26 mouse cellular contexts compared by ENCODE assay signal in genomic region chr4:57801986-57802385, GRCm38 (mm10).
DNase-seq lines count a peak whose midpoint lies in the region; ATAC-seq and TF ChIP-seq lines count a peak whose summit lies in the region.
"Had no signal": no experiment of that assay in that cellular context is flagged by ENCODE, and none has a peak within 500 bp of the region (broad histone marks: within the 10 kb centered on the region; RNA-seq: fewer than 3 reads in every experiment).

No protein-coding gene starts in this region.

- ATAC-seq in heart, embryonic 15.5 days (replicated peaks; ENCODE audit: insufficient number of reproducible peaks, insufficient read depth, low FRiP score, low read depth) = no peak
- no peak for ATAC-seq in lung, embryonic 15.5 days (ENCODE audit: borderline replicate concordance, extremely low read depth, low FRiP score, low TSS enrichment)
- ATAC-seq: forebrain, embryonic 14.5 days; forebrain, postnatal 0 days; hindbrain, postnatal 0 days; inflammation-experienced regulatory T-cells, adult 6 months; intestine, embryonic 16.5 days; Patski had no signal

- DNase-seq in heart, adult 2 months = no peak
- no peak for DNase-seq in heart, adult 18-20 months
- no peak for DNase-seq in heart, postnatal 4 days
- no peak for DNase-seq in lung, postnatal 4 days
- DNase-seq: B cell, adult 2 months; cerebellum, adult 11 months; cerebellum, adult 2 months; cerebellum, adult 9-11 months; cerebellum, postnatal 25 days; forebrain, postnatal 0 days; gastrocnemius, adult 2 months; gastrocnemius, postnatal 14 days; heart, postnatal 36 days; kidney, adult 18-20 months had no signal

- peaks cover 4% of the 10 kb centered on the region for H3K79me2 ChIP-seq in heart, adult 2 months (replicated peaks; ENCODE audit: control insufficient read depth, insufficient read depth, low read length)

- no peak for TF ChIP-seq CTCF in heart, adult 2 months (IDR thresholded peaks at IDR 0.05)

- no peak for TF ChIP-seq EP300 in heart, adult 2 months (IDR thresholded peaks at IDR 0.05; ENCODE audit: insufficient read depth, low read depth, low read length)

- H3K27ac ChIP-seq in heart, adult 2 months = peak overlapping the region; percentile 27
- H3K27ac ChIP-seq in heart, embryonic 15.5 days = 0 out of 2 replicates have a peak overlapping the region, but pooled peaks have one; percentile 24
- 0 out of 2 replicates have a peak overlapping the region, but pooled peaks have one; percentile 27 for H3K27ac ChIP-seq in lung, embryonic 15.5 days
- peak overlapping the region; percentile 44 for H3K27ac ChIP-seq in brown adipose tissue, adult 24 weeks (replicated peaks; ENCODE audit: low read depth, low read length)
- H3K27ac ChIP-seq: embryonic facial prominence, embryonic 12.5 days; embryonic facial prominence, embryonic 15.5 days; gastrocnemius, adult 2 months; hindbrain, embryonic 14.5 days; hindbrain, postnatal 0 days had no signal

- no peaks in the 10 kb centered on the region for H3K9me3 ChIP-seq in heart, embryonic 15.5 days (replicated peaks)
- no peaks in the 10 kb centered on the region for H3K9me3 ChIP-seq in lung, embryonic 15.5 days
- H3K9me3 ChIP-seq: embryonic facial prominence, embryonic 12.5 days; embryonic facial prominence, embryonic 15.5 days had no signal

- H3K4me3 ChIP-seq in heart, adult 2 months = no peak overlapping the region
- no peak overlapping the region for H3K4me3 ChIP-seq in heart, embryonic 15.5 days
- no peak overlapping the region for H3K4me3 ChIP-seq in lung, embryonic 15.5 days
- no peak overlapping the region for H3K4me3 ChIP-seq in brown adipose tissue, adult 24 weeks (ENCODE audit: insufficient read depth, low read depth, low read length)
- H3K4me3 ChIP-seq: embryonic facial prominence, embryonic 12.5 days; embryonic facial prominence, embryonic 15.5 days; gastrocnemius, adult 2 months had no signal

- no peak overlapping the region for H3K4me2 ChIP-seq in heart, embryonic 15.5 days
- no peak overlapping the region for H3K4me2 ChIP-seq in lung, embryonic 15.5 days
- H3K4me2 ChIP-seq: embryonic facial prominence, embryonic 12.5 days; embryonic facial prominence, embryonic 15.5 days; hindbrain, embryonic 14.5 days had no signal

- H3K27me3 ChIP-seq in heart, adult 2 months (ENCODE audit: control insufficient read depth, insufficient read depth, low read length) = no peaks in the 10 kb centered on the region
- H3K27me3 ChIP-seq in heart, embryonic 15.5 days = no peaks in the 10 kb centered on the region
- H3K27me3 ChIP-seq in lung, embryonic 15.5 days = no peaks in the 10 kb centered on the region
- H3K27me3 ChIP-seq: embryonic facial prominence, embryonic 12.5 days; embryonic facial prominence, embryonic 15.5 days; Patski had no signal

- intact Hi-C loops in heart, adult 2 months (cut with DNase I) = no loop called here

- TF ChIP-seq POLR2A in heart, adult 2 months (IDR thresholded peaks at IDR 0.05; ENCODE audit: insufficient read depth, low read depth, low read length) = no peak

- no peak overlapping the region for H3K9ac ChIP-seq in heart, adult 2 months (ENCODE audit: low read depth, low read length)
- no peak overlapping the region for H3K9ac ChIP-seq in heart, embryonic 15.5 days
- no peak overlapping the region for H3K9ac ChIP-seq in lung, embryonic 15.5 days
- H3K9ac ChIP-seq: embryonic facial prominence, embryonic 12.5 days; embryonic facial prominence, embryonic 15.5 days; forebrain, postnatal 0 days; hindbrain, embryonic 14.5 days had no signal

- peaks cover 11% of the 10 kb centered on the region for H3K36me3 ChIP-seq in heart, adult 2 months (ENCODE audit: control insufficient read depth, insufficient read depth, low read length)
- 0 out of 2 replicates have a peak, but pooled peaks cover 4% of the 10 kb centered on the region for H3K36me3 ChIP-seq in heart, embryonic 15.5 days
- H3K36me3 ChIP-seq in lung, embryonic 15.5 days = no peaks in the 10 kb centered on the region
- H3K36me3 ChIP-seq: embryonic facial prominence, embryonic 12.5 days; embryonic facial prominence, embryonic 15.5 days; G1E had no signal

- H3K4me1 ChIP-seq in heart, adult 2 months (ENCODE audit: control insufficient read depth, insufficient read depth, low read length) = peaks cover 18% of the 10 kb centered on the region
- peaks cover 43% of the 10 kb centered on the region for H3K4me1 ChIP-seq in heart, embryonic 15.5 days (replicated peaks)
- peaks cover 39% of the 10 kb centered on the region for H3K4me1 ChIP-seq in lung, embryonic 15.5 days
- H3K4me1 ChIP-seq in brown adipose tissue, adult 24 weeks (ENCODE audit: control insufficient read depth, insufficient read depth, insufficient read length, low read length) = peaks cover 21% of the 10 kb centered on the region

- 81% methylated on average over 5 of the region's 5 CpGs for WGBS in heart, adult 2 months
- 91% methylated on average over 5 of the region's 5 CpGs for WGBS in heart, embryonic 15.5 days
- WGBS in lung, embryonic 15.5 days = 96% methylated on average over 5 of the region's 5 CpGs
